Mouse (Mus musculus) ES-Bruce4 (cell line): ENCODE data around the gene Lrrc36.

Experiments
- CTCF ChIP-seq: IDR thresholded peaks from one replicate; pipeline ENCODE4 v1.8.1; 2011; ENCODE audit warnings: low read depth, low read length
- EP300 ChIP-seq: IDR thresholded peaks from 2 replicates; pipeline ENCODE4 v1.6.1; 2011; ENCODE audit warnings: low read depth, low read length; ENCODE audit not compliant: insufficient read depth
- POLR2A ChIP-seq: IDR thresholded peaks from one replicate; pipeline ENCODE4 v1.8.1; 2011; ENCODE audit warnings: low read length; ENCODE audit not compliant: insufficient read depth

- TF ChIP-seq CTCF = peak; percentile 77
- no peak for TF ChIP-seq POLR2A
- no peak for TF ChIP-seq EP300
These were observed at the start of gene Lrrc36, which contains the start of gene Kctd19 for GRCm38 (mm10) chr8:105413391-105413790.
